Mouse (Mus musculus) ovary, postnatal 14 days (tissue): ENCODE results near the gene Smim5.
"Not testable (repeated sequence)": the region's sequence is repeated elsewhere in the genome, so short reads cannot be mapped to it uniquely, and the experiment has no call there.

Source experiments
- DNase-seq: peaks from one replicate; pipeline ENCODE4 v3.0.0; 2022; ENCODE audit warnings: low spot score

The Smim5 gene

GRCm38 (mm10) chr11:115899486-115900266 is at the start of gene Smim5:
TSS of gene Smim5 (plus strand) at chr11:115899966.
- peak; percentile 52 for DNase-seq

DNA sequence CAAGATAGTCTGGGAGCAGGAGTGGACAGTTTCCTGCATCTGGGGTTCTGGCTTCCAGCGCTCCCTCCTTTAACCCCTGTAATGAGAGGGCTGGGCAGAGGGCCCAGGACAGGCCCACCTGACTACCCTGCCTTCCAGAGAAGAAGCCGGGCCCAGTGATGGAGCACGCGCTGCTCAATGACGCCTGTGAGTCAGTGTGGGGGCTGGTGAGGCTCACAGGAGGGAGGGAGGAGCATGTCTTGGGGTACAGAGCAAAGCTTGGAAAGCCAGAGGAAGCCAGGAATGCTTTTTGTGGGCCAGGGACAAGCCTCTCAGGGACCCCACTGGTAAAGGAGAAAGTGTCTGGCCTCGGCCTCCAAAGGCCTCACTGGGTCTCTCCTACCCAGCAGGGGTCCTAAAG is 45.1 kb upstream of the Smim5 start:
- DNase-seq = no peak

DNA sequence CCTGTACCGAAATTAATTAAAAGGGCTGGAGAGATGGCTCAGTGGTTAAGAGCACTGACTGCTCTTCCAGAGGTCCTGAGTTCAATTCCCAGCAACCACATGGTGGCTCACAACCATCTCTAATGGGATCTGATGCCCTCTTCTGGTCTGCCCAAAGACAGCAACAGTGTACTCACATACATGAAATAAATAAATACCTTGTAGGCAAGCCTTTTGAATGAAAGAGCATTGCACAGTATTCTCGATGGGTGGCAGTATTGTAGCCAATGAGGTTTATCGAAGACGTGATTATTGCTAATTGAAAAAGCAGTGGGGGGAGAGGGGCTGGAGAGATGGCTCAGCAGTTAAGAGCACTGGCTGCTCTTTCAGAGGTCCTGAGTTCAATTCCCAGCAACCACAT is 42.6 kb upstream of the Smim5 start:
- DNase-seq = not testable (repeated sequence)

DNA sequence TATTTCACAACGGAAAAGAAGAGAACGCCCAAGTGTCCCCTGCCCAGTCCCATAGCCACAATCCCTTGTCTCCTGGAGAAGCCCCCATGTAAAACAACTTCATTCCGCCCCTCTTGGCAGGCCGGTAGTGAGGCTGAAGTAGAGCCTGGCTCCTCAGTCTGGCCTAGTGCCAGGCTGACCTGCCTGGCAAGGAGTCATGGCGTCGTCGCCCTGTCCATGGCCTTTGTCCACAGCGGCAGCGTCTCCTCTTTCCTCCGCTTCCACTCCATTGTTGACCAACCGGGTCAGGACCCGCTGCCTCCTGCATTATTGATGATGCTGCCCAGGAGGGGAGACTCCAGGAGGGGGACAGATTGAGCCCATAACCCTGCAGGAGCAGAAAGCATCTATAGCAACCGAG is 41.8 kb upstream of the Smim5 start:
- no peak for DNase-seq

DNA sequence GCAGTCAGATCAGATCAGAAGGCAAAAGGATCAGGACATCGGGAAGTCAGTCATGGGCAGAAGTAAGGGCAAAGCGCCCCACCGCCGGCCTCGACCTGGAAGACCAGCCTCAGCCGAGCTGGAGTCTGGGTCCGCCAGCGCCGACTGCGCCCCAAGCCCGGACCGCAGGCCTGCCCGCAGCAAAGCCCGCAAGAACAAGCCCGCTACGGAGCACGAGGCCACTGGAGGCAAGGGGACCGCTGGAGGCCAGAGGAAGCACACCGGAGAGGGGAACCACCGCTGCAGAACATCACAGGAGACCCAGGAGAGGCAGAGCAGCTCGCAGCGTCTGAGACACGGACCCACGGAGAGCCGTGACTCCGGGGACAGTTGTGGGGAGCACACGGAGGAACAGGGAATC is 41.4 kb upstream of the Smim5 start, which contains the start of gene Myo15b:
Gene Myo15b (plus strand): TSS at position 53 of the 400 bp plus-strand sequence.
- DNase-seq = no peak

DNA sequence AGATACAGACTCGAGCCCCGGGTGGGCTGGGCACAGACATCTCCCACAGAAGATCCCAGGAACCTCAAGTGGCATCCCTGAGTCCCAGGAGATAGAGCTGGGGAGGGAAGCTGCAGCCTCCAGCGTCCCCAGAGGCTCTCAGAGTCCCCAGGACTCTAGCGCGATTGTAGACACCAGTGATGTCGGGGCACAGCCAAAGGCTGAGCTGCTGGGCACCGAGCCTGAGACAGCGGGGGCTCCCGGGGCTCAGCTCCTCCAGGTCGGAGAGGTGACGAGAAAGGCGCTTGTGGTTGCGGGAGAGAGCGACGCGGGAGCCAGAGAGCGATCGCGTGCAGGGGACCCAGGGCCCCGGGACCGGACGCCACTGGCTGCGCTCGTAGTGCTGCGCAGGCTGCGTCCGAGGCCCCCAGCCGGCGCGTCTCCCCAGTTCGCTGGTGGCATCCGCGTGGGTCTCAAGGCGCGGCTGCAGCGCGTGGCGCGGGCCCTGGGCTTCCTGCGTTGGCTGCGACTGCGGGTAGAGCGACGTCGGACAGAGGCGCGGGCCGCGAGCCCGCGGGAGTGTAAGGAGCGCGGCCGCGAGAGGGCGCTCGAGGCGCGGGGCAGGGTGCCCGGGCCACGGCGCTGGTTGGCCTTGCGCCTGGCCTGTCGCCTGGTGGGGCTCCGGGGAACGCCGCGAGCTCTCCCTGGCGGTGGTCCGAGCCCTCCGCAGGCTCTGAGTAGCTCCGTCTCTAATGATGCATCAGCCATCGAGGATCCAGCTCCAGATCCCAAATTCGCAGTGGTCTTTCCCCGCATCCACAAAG is 40.4 kb upstream of the Smim5 start:
- peak; percentile 95 for DNase-seq

DNA sequence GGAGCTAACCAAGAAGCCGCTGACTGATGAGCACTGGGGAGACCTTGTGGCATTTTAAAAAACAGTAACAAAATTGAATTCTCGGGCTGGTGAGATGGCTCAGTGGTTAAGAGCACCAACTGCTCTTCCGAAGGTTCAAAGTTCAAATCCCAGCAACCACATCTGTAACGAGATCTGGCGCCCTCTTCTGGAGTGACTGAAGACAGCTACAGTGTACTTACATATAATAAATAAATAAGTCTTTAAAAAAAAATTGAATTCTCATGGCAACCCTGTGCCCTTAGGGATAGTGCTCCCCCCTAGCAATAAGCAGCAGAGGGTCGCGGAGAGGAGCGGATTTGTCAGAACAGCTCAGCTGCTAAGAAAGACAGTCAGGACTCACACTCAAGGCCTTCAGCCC is 35.9 kb upstream of the Smim5 start:
- DNase-seq = no peak

DNA sequence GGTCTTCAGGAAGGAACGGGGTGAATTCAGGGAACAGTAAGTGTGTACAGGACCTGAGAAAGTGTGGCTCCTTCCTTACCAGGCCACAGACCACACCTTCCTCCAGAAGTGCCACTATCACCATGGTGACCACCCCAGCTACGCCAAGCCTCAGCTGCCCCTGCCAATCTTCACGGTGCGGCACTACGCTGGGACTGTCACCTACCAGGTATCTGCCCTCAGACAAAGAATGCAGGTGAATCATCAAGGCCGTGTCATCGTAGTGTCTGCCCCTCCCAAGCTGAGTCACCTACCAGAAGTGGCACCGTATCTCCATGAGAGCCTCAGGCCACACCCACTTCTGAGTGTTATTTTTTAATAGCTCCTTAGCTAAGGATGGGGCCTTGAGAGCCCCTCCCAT is 30.4 kb upstream of the Smim5 start:
- DNase-seq = no peak

DNA sequence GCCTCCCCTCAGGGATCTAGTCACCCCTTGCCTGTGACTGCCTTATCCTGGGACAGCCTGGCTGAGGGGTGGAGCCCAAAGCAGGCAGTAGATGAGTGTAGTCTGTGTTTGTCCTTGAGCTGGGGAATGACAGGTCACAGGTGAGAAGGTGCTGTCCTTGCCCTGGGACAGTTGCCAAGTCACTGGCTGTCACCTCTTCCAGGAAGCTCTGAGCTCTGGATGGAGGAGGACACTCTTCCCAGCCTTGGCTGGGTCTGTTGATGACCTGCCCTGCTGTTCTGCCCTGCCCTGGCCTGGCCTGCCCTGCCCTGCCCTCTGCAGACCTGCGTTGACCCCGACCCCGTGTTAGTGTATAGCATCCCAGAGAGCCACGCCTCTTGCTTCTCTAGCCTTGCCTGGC is 27.3 kb upstream of the Smim5 start:
- no peak for DNase-seq

DNA sequence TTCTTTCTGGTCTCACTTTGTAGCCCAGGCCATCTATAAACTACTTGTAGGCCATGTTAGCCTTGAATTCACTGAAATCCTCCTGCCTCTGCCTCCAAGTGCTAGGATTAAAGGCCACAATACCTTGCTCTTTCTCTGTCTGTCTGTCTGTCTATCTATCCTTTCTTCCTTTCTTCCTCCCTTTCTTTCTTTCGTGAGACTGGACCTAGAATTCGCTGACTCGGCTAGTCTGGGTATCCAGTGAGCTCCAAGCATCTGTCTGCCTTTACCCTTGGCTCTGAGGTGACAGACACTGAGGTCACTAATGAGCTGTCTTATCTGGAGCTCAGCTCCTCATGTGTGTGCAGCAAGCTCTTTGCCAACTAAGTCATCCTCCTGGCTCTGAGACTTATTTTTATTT is 23.8 kb upstream of the Smim5 start:
- no peak for DNase-seq

- no peak for DNase-seq
These were observed 23.3 kb upstream of the Smim5 start for GRCm38 (mm10) chr11:115876438-115876837.

- no peak for DNase-seq
These were observed 22.5 kb upstream of the Smim5 start for GRCm38 (mm10) chr11:115877174-115877755.

DNA sequence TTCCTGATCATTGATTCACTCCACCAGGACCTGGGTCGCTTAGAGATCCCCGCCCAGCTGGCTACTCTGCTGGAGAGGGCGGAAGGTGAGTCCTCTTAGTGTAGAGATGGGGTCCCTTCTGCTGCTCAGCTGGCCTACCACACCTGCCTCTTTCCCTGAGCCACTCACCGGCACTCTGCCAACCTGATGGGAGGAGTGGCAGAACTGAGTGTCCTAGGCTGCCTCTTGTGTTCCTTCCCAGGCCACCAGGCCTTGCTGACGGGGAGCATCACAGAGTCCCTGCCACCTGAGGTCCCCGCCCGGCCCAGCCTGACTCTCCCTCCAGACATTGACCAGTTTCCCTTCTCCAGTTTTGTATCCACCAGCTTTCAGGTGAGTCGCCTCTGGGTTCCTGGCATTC is 21.7 kb upstream of the Smim5 start:
- DNase-seq = no peak

DNA sequence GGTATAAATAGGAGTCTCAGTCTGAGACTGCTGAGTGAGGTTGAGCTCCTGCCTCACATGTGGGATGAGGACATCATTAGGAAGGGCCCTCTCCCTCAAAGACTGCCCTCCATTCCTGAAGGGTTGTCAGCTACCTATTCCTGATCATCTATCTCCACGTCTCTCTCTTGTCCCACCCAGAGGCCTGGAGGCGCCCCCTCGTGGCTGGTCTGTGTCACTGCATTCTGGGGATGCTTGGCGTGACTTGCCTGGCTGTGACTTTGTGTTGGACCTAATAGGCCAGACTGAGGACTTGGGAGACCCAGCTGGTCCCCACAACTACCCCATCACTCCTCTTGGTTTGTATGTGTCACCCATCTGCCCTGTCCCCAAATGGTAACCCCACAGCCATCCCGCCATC is 18.8 kb upstream of the Smim5 start:
- no peak for DNase-seq

DNA sequence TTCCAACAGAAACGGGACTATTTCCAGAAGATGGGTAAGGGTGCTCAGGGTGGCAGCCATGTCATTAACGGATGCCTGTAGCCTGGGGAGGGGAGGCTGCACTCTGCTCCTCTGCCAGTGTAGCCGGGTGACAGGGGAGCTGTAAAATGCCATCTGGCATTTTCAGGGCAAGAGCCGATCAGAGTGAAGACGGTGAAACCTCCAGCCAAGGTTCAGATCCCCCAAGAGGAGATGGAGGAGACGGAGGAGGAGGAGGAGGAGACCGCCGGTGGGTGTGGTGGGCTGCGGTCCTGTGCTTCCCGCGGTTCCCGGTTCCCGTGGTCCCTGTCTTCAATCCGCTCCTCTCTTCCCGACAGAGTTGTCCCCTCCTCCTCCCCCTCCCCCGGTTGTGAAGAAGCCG is 16.5 kb upstream of the Smim5 start:
- DNase-seq = no peak

DNA sequence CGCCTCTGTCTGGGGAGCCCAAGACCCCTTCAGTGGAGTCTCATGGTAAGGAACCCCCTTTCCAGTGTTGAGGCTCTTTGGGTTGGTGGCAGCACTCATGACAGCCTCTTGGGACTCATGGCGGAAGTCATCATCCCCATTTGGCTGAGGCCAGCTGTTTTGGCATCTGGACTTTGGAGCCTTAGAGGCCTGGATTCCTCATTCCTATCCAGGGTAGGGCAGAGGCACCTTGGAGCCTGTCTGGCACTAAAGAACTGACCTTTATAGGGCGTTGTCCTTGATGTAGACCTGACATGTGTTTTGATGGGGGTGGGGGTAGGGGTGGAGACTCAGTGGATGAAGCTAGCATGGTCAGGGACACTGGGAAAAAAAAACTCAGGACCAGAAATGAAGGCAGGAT is 15.4 kb upstream of the Smim5 start:
- DNase-seq = no peak

- no peak for DNase-seq
These were observed 14.5 kb upstream of the Smim5 start for GRCm38 (mm10) chr11:115885281-115885680.

GRCm38 (mm10) chr11:115886446-115886845 is 13.3 kb upstream of the Smim5 start:
- DNase-seq = no peak

DNA sequence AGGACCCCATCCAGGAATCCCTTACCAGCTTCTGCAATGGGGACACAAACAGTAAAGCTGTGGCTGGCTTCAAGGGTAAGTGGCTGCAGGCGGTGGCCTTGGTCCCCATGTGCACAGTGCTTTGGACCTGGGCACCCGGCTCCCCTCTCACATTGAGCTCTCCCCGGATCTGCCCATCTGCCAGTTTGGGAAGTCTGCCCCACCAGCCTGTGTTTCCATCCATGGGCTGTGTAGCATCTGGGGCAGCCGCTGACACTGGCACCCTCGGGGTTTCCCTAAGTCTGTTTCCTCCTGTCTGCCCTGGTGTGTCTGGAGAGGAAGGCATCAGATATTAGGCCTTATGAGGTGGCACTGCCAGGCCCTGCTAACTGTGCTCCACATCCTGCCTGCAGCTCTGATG is 11.7 kb upstream of the Smim5 start:
- no peak for DNase-seq

DNA sequence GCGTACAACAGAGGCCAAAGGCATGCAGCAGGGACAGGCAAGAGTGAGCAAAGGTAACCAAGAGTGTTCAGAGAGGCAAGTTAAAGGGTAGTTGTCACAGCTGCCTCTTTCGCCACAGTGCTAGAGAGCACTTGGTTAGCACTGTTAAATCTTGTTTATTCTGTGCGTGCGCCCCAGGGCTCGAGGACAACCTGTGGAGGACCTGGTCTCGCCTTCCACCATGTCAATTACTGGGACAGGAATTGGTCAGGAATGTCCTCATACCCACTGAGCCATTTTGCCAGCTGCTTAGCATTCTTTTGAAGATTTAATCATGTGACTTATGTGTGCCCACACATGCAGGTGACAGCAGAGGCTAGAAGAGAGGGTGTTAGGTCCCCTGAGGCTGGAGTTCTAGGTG is 10.6 kb upstream of the Smim5 start:
- DNase-seq = no peak

DNA sequence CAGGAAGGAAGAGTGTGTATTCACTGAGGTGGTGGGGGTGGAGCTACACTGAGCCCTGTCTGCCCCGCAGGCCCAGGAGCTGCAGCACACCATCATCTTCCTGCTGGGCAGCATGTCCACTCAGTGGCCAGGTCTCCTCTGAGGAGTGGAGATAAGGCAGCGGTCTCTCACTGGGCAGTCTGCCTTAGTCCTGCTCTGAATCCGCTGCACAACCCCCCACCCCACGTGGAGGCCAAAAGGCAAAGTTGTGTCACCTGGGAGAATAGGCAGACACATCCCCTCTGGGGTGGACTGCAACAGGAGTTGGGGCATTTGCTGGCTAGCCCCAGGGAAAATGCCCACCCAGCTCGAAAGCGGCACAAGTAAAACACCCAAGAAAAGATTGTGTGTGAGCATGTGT is 7.6 kb upstream of the Smim5 start:
- no peak for DNase-seq

- DNase-seq = no peak
These were observed 6.7 kb upstream of the Smim5 start for GRCm38 (mm10) chr11:115893071-115893470.
